Mouse (Mus musculus) lung, embryonic 14.5 days (tissue): ENCODE data around the gene Olfr373. TPM values are rescaled to one million over a fixed set of nuclear protein-coding genes. Genes with fewer than 3 reads are reported as not detected.
"Not testable (repeated sequence)": the region's sequence is repeated elsewhere in the genome, so short reads cannot be mapped to it uniquely, and the experiment has no call there.

Source experiments
- ATAC-seq: fragments of 200-750 bp; cut with Nextera tagmentation; 2 replicates; pipeline ENCODE4 v1.8.0; 2017; ENCODE audit warnings: mild to moderate bottlenecking, moderate TSS enrichment, moderate library complexity; ENCODE audit not compliant: insufficient read depth
- DNase-seq: peaks from one replicate; pipeline ENCODE4 v3.0.0-alpha.2; 2015
- H3K27ac ChIP-seq: fragments of 300-500 bp; sonication (generic); 2 replicates; pipeline ENCODE4 v1.5.1; 2014; ENCODE audit warnings: low read depth, mild to moderate bottlenecking, moderate library complexity
- H3K27me3 ChIP-seq: fragments of 300-500 bp; sonication (generic); 2 replicates; pipeline ENCODE4 v1.6.1; 2014; ENCODE audit warnings: low read length, control low read depth; ENCODE audit not compliant: insufficient read depth
- H3K36me3 ChIP-seq: fragments of 300-500 bp; sonication (generic); 2 replicates; pipeline ENCODE4 v1.6.1; 2014; ENCODE audit warnings: control low read depth; ENCODE audit not compliant: insufficient read depth
- H3K4me1 ChIP-seq: fragments of 300-500 bp; sonication (generic); 2 replicates; pipeline ENCODE4 v1.6.1; 2014; ENCODE audit warnings: antibody characterized with exemption, control low read depth; ENCODE audit not compliant: insufficient read depth
- H3K4me2 ChIP-seq: fragments of 300-500 bp; sonication (generic); 2 replicates; pipeline ENCODE4 v1.6.1; 2014; ENCODE audit warnings: mild to moderate bottlenecking
- H3K4me3 ChIP-seq: fragments of 300-500 bp; sonication (generic); 2 replicates; pipeline ENCODE4 v1.5.1; 2014; ENCODE audit warnings: low read depth, low read length
- H3K9ac ChIP-seq: fragments of 300-500 bp; sonication (generic); 2 replicates; pipeline ENCODE4 v1.6.1; 2014
- H3K9me3 ChIP-seq: fragments of 300-500 bp; sonication (generic); 2 replicates; pipeline ENCODE4 v1.6.1; 2016; ENCODE audit warnings: low read depth, low read length, control low read depth
- CTCF ChIP-seq: IDR thresholded peaks from 2 replicates; pipeline ENCODE4 v1.5.1; 2016; ENCODE audit warnings: antibody characterized with exemption, low read depth
- WGBS: fragments of 180-500 bp; shearing (Covaris S2); extraction: QIAGEN DNeasy Blood & Tissue Kit; methylation state at CpG from one replicate; pipeline ENCODE4 v1.1.7; 2014; 5-methylcytosine and 5-hydroxymethylcytosine counted together
- polyA plus RNA-seq: library from polyadenylated mRNA; unstranded; fragments of >200 nt; fragmentation: Nextera tagmentation; extraction: Ambion mirVana; gene quantifications from 2 replicates; pipeline ENCODE4 v1.2.1, GENCODE M21; 2014

Gene Olfr373
- polyA plus RNA-seq, 1 experiment from 2014 or later = not detected

DNA sequence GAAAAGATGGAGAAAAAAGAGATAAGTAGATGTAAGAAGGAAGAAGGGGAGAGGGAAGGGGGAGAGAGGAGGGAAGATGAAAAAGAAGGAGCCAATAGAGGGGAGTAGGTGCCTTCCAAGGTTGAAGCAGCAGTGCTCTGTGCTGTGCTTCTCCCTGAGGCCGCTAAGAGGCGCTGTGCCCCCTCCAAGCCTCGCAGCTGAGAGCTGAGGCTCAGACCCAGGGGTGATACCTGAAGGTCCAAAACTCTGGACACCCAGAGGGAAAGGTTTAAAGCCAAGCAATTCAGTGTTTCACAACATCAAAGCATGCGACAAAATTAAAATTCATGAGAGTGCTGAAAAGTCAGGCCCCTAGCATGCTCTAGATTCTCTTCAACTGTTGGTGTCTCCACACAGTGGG, 22.2 kb downstream of the Olfr373 start:
- 17% methylated on average over 4 of the region's 4 CpGs for WGBS
- H3K4me3 ChIP-seq = no peak overlapping the region
- H3K9me3 ChIP-seq = no peaks in the 10 kb centered on the region
- DNase-seq (no peak), ATAC-seq (no peak)
- H3K27me3 ChIP-seq = no peaks in the 10 kb centered on the region
- no peak overlapping the region for H3K9ac ChIP-seq
- peak; percentile 35; the same call in 1 of the 2 replicates for TF ChIP-seq CTCF
- H3K4me1 ChIP-seq = no peaks in the 10 kb centered on the region
- H3K36me3 ChIP-seq = no peaks in the 10 kb centered on the region
- H3K27ac ChIP-seq = no peak overlapping the region
- no peak overlapping the region for H3K4me2 ChIP-seq

DNA sequence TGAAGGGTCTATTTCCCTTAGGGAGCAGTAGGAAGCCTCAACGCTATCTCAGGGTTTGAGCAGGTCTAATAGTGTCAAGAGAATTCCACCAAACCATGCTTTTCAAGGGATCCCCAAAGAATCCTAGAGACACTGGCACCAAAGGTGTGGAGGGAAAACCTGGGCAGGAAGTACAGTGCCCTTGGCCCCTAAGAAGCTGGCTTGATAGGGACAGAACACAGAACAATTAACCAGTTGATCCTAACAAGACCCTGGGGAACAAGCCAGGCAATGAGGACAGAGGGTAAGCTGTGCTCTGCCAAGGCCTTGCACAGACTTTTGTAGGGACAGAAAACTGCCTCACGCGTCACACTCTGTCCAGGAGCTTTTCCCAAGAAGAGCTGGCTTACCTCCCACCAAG, 23.8 kb downstream of the Olfr373 start, which contains the start of gene Olfr374:
TSS of gene Olfr374 (plus strand) at position 301 of the 400 bp plus-strand sequence.
- Histone ChIP-seq H3K4me1 (no peaks in the 10 kb centered on the region), H3K36me3 (no peaks in the 10 kb centered on the region), H3K4me3 (no peak within 1 kb of the TSS), H3K9ac (no peak within 1 kb of the TSS), H3K9me3 (no peaks in the 10 kb centered on the region), H3K4me2 (no peak within 1 kb of the TSS), H3K27ac (no peak within 1 kb of the TSS), H3K27me3 (no peaks in the 10 kb centered on the region)
- 80% methylated on average over 3 of the region's 3 CpGs for WGBS
- no peak for TF ChIP-seq CTCF
- ATAC-seq = no peak
- DNase-seq = no peak

DNA sequence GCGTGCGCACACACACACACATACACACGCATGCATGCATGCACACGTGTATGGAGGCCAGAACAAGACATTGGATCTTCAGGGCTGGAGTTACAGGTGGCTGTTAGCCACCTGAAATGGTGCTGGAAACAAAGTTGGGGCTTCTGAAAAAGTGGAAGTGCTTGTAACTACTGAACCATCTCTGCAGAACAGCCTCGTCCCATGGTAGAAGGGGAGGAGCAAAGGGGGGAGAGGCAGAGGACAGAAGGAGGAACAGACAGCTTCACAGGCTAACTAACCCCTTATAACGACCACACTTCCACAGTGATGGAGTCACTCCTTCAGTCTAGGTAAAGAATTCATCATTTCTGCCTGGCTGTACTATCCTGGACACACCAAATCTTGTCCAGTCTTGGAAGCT, 27.9 kb downstream of the Olfr373 start:
- DNase-seq (no peak), ATAC-seq (no peak)
- Histone ChIP-seq H3K9me3 (no peaks in the 10 kb centered on the region), H3K36me3 (no peaks in the 10 kb centered on the region), H3K4me2 (no peak overlapping the region), H3K27ac (no peak overlapping the region), H3K9ac (no peak overlapping the region), H3K27me3 (no peaks in the 10 kb centered on the region), H3K4me3 (no peak overlapping the region), H3K4me1 (no peaks in the 10 kb centered on the region)
- no peak for TF ChIP-seq CTCF
- WGBS = 71% methylated on average over 6 of the region's 6 CpGs

DNA sequence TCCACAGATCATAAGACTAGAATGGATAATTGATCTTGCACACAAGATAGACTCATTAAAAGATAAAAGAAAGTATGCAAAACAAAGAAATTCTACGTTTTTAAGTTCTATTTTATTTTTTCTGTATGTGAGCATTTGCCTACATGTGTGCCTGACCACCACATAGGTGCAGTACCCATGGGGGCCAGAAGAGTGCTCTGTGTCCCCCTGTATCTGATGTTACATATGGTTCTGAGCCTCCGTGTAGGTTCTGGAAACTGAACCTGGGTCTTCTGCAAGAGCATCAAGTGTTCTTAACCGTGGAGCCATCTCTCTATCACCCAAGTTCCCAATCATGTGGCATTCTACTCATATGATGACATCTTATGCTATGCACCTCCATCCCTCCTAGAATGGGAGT, 29.5 kb downstream of the Olfr373 start:
- WGBS = 72% methylated on average over 3 of the region's 3 CpGs
- no peaks in the 10 kb centered on the region for H3K9me3 ChIP-seq

DNA sequence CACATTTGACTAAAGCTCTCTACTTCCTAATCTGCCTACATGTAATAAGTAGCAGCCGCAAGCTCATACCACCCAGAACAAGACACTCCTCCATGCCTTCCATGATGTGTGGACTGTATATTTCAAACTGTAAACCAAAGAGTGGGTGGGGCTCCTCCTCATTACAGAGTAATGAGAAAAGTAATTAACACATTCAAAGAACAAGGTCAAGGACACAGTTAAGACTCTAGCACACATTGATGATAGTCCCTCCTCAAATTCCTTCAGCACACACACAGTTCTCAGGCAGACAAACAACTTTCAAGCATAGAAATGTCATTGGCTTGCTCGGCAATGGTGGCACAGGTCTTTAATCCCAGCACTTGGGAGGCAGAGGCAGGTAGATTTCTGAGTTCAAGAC, 32.2 kb downstream of the Olfr373 start:
- Histone ChIP-seq H3K4me1 (no peaks in the 10 kb centered on the region), H3K4me2 (no peak overlapping the region), H3K9me3 (no peaks in the 10 kb centered on the region), H3K36me3 (no peaks in the 10 kb centered on the region), H3K4me3 (no peak overlapping the region), H3K27me3 (no peaks in the 10 kb centered on the region), H3K9ac (no peak overlapping the region), H3K27ac (no peak overlapping the region)
- ATAC-seq = no peak
- TF ChIP-seq CTCF = no peak
- WGBS = 87% methylated on average over 2 of the region's 2 CpGs
- DNase-seq = no peak

More for the DNA sequence above, 29.5 kb downstream of the Olfr373 start:
- ATAC-seq = no peak
- H3K36me3 ChIP-seq = no peaks in the 10 kb centered on the region
- TF ChIP-seq CTCF = no peak
- no peak for DNase-seq
- H3K4me1 ChIP-seq = no peaks in the 10 kb centered on the region
- no peak overlapping the region for H3K27ac ChIP-seq
- no peak overlapping the region for H3K4me3 ChIP-seq
- H3K4me2 ChIP-seq = no peak overlapping the region
- H3K9ac ChIP-seq = no peak overlapping the region
- H3K27me3 ChIP-seq = no peaks in the 10 kb centered on the region

GRCm38 (mm10) chr8:72118616-72119015, 35.6 kb downstream of the Olfr373 start:
- H3K4me1 ChIP-seq = no peaks in the 10 kb centered on the region
- ATAC-seq (no peak), DNase-seq (no peak)
- no peak overlapping the region for H3K4me2 ChIP-seq
- no peak overlapping the region for H3K27ac ChIP-seq
- H3K9me3 ChIP-seq = no peaks in the 10 kb centered on the region
- TF ChIP-seq CTCF = no peak
- WGBS = 42% methylated on average over 4 of the region's 4 CpGs
- H3K4me3 ChIP-seq = no peak overlapping the region
- H3K9ac ChIP-seq = no peak overlapping the region
- H3K27me3 ChIP-seq = no peaks in the 10 kb centered on the region
- no peaks in the 10 kb centered on the region for H3K36me3 ChIP-seq

DNA sequence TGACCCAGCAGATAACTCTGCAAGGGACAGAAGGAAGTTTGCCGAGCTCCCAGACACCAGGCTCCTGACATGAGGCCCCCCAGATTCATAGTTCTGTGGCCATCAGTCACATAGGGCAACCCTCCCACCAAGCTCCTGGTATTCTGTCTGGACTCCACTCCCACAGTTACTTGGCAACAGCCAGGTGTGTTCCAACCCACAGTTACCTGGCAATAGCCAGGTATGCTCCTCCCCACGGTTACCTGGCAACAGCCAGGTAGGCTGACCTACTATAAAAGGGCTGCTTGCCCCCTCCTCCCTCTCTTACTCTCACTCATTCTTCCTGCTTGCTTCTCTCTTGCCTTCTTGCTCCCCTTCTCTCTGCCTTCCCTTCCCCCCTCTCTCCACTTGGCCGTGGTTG, 38.5 kb downstream of the Olfr373 start:
- not testable (repeated sequence) for H3K4me3 ChIP-seq, H3K4me1 ChIP-seq, H3K27me3 ChIP-seq, ATAC-seq, H3K27ac ChIP-seq, DNase-seq, H3K9ac ChIP-seq, H3K9me3 ChIP-seq, H3K4me2 ChIP-seq, H3K36me3 ChIP-seq
- 43% methylated on average over 3 of the region's 3 CpGs for WGBS

GRCm38 (mm10) chr8:72121997-72122396, 39.0 kb downstream of the Olfr373 start:
- Histone ChIP-seq H3K36me3 (no peaks in the 10 kb centered on the region), H3K9ac (no peak overlapping the region), H3K4me2 (no peak overlapping the region), H3K9me3 (no peaks in the 10 kb centered on the region), H3K4me1 (no peaks in the 10 kb centered on the region), H3K27me3 (no peaks in the 10 kb centered on the region), H3K4me3 (no peak overlapping the region), H3K27ac (no peak overlapping the region)
- TF ChIP-seq CTCF = no peak
- no peak for ATAC-seq
- no peak for DNase-seq
- WGBS = 84% methylated on average over 1 of the region's 1 CpGs
